Mouse (Mus musculus): ENCODE measurements around the gene Nus1. TPM values are rescaled to one million over a fixed set of nuclear protein-coding genes. Genes with fewer than 3 reads are reported as not detected.

The Nus1 gene
- polyA plus RNA-seq, 1 experiment from 2014 or later: 16.6 TPM

Other genes with a start within 250 kb of the Nus1 start
- not detected in 2 replicates for gene Ros1, start 222.3 kb upstream of the Nus1 start, polyA plus RNA-seq (2014; fragmentation: Nextera tagmentation; extraction: Ambion mirVana)
- 16.5 and 17.4 TPM in 2 replicates for gene Dcbld1, start 183.9 kb upstream of the Nus1 start, polyA plus RNA-seq (2014; fragmentation: Nextera tagmentation; extraction: Ambion mirVana)
- not detected in 2 replicates for gene Gm26741, start 58.8 kb upstream of the Nus1 start, polyA plus RNA-seq (2014; fragmentation: Nextera tagmentation; extraction: Ambion mirVana)
- gene Gopc, start 35.4 kb upstream of the Nus1 start, polyA plus RNA-seq (2014; fragmentation: Nextera tagmentation; extraction: Ambion mirVana): 15.7 and 15.9 TPM in 2 replicates
- not detected in 2 replicates for gene Nepn, start 28.6 kb upstream of the Nus1 start, polyA plus RNA-seq (2014; fragmentation: Nextera tagmentation; extraction: Ambion mirVana)